Mouse (Mus musculus): Measurements from ENCODE around the gene Aatk. TPM values are rescaled to one million over a fixed set of nuclear protein-coding genes. Genes with fewer than 3 reads are reported as not detected.

Gene Aatk
- polyA plus RNA-seq, 1 experiment from 2014 or later = 3.2 TPM

MicroRNAs encoded within 50 kb of the gene (microRNA counts, 519-probe panel; counts per million panel counts)
- microRNA mmu-miR-338-3p (1,255 counts per million, percentile 77 among the panel's probes with 10 or more counts), microRNA mmu-miR-338-5p (1,255 counts per million, percentile 77 among the panel's probes with 10 or more counts)

Other genes with a start within 250 kb of the Aatk start
- 112 and 114 TPM in 2 replicates for gene Chmp6, start 133.7 kb downstream of the Aatk start, polyA plus RNA-seq (2016; fragmentation: Nextera tagmentation; extraction: Ambion mirVana)
- gene Baiap2, start 104.4 kb downstream of the Aatk start, polyA plus RNA-seq (2016; fragmentation: Nextera tagmentation; extraction: Ambion mirVana) = 9.8 and 11.0 TPM in 2 replicates
- 39.6 and 45.4 TPM in 2 replicates for gene Cep131, start 39.7 kb upstream of the Aatk start, polyA plus RNA-seq (2016; fragmentation: Nextera tagmentation; extraction: Ambion mirVana)
- 21.4 and 25.3 TPM in 2 replicates for gene Tepsin, start 51.6 kb upstream of the Aatk start, polyA plus RNA-seq (2016; fragmentation: Nextera tagmentation; extraction: Ambion mirVana)
- 86.4 and 92.2 TPM in 2 replicates for gene Ndufaf8, start 51.8 kb upstream of the Aatk start, polyA plus RNA-seq (2016; fragmentation: Nextera tagmentation; extraction: Ambion mirVana)
- gene Slc38a10, start 104.2 kb upstream of the Aatk start, polyA plus RNA-seq (2016; fragmentation: Nextera tagmentation; extraction: Ambion mirVana) = 99.1 and 114 TPM in 2 replicates
- 17.0 and 18.8 TPM in 2 replicates for gene Bahcc1, start 185.8 kb upstream of the Aatk start, polyA plus RNA-seq (2016; fragmentation: Nextera tagmentation; extraction: Ambion mirVana)